Mouse (Mus musculus): Measurements from ENCODE around the gene Fbxo2. TPM values are rescaled to one million over a fixed set of nuclear protein-coding genes. Genes with fewer than 3 reads are reported as not detected.
A peak's percentile ranks its signal among the peaks of the same experiment; 100 is the strongest.

Fbxo2 gene
- polyA plus RNA-seq, 1 experiment from 2014 or later, result 9.4 TPM

GRCm38 (mm10) chr4:148198721-148199120, 38.3 kb downstream of the Fbxo2 start:
- Histone ChIP-seq H3K27me3 (ENCODE audit: control insufficient read depth, insufficient read depth, low read depth, low read length) (no peaks in the 10 kb centered on the region), H3K4me3 (ENCODE audit: low read depth, low read length) (no peak overlapping the region), H3K4me2 (ENCODE audit: low read length) (no peak overlapping the region), H3K9ac (ENCODE audit: low read depth, low read length) (no peak overlapping the region), H3K9me3 (replicated peaks; ENCODE audit: control insufficient read depth, low read length, poor library complexity, severe bottlenecking) (no peaks in the 10 kb centered on the region), H3K27ac (ENCODE audit: low read length) (no peak overlapping the region), H3K4me1 (ENCODE audit: control insufficient read depth, insufficient read depth, low read length) (no peaks in the 10 kb centered on the region; the same call in 1 of the 2 replicates), H3K36me3 (ENCODE audit: control insufficient read depth, insufficient read depth, low read length) (no peaks in the 10 kb centered on the region)
- no peak for ATAC-seq
- WGBS, result 26% methylated on average over 10 of the region's 10 CpGs

- Histone ChIP-seq H3K4me2 (ENCODE audit: low read length) (no peak overlapping the region), H3K9ac (ENCODE audit: low read depth, low read length) (no peak overlapping the region), H3K27me3 (ENCODE audit: control insufficient read depth, insufficient read depth, low read depth, low read length) (no peaks in the 10 kb centered on the region), H3K9me3 (replicated peaks; ENCODE audit: control insufficient read depth, low read length, poor library complexity, severe bottlenecking) (no peaks in the 10 kb centered on the region), H3K27ac (ENCODE audit: low read length) (no peak overlapping the region), H3K36me3 (ENCODE audit: control insufficient read depth, insufficient read depth, low read length) (no peaks in the 10 kb centered on the region), H3K4me1 (ENCODE audit: control insufficient read depth, insufficient read depth, low read length) (peaks cover 8% of the 10 kb centered on the region), H3K4me3 (ENCODE audit: low read depth, low read length) (no peak overlapping the region)
- 91% methylated on average over 2 of the region's 2 CpGs for WGBS
- no peak for ATAC-seq
Measured at GRCm38 (mm10) chr4:148203557-148203956, 43.1 kb downstream of the Fbxo2 start.

GRCm38 (mm10) chr4:148204061-148204872, 43.8 kb downstream of the Fbxo2 start:
- Histone ChIP-seq H3K36me3 (ENCODE audit: control insufficient read depth, insufficient read depth, low read length) (no peaks in the 10 kb centered on the region), H3K4me2 (ENCODE audit: low read length) (no peak overlapping the region), H3K27me3 (ENCODE audit: control insufficient read depth, insufficient read depth, low read depth, low read length) (no peaks in the 10 kb centered on the region), H3K4me3 (ENCODE audit: low read depth, low read length) (no peak overlapping the region), H3K4me1 (ENCODE audit: control insufficient read depth, insufficient read depth, low read length) (peaks cover 8% of the 10 kb centered on the region), H3K9ac (ENCODE audit: low read depth, low read length) (no peak overlapping the region), H3K9me3 (replicated peaks; ENCODE audit: control insufficient read depth, low read length, poor library complexity, severe bottlenecking) (no peaks in the 10 kb centered on the region), H3K27ac (ENCODE audit: low read length) (no peak overlapping the region; the same call in 1 of the 2 replicates)
- ATAC-seq, result 0 out of 2 replicates have a peak, but pooled peaks have one; percentile 34
- 38% methylated on average over 15 of the region's 15 CpGs for WGBS

GRCm38 (mm10) chr4:148204873-148205232, 44.4 kb downstream of the Fbxo2 start:
- Histone ChIP-seq H3K4me1 (ENCODE audit: control insufficient read depth, insufficient read depth, low read length) (peaks cover 8% of the 10 kb centered on the region), H3K4me2 (ENCODE audit: low read length) (no peak overlapping the region), H3K27me3 (ENCODE audit: control insufficient read depth, insufficient read depth, low read depth, low read length) (no peaks in the 10 kb centered on the region), H3K27ac (ENCODE audit: low read length) (no peak overlapping the region; the same call in 1 of the 2 replicates), H3K36me3 (ENCODE audit: control insufficient read depth, insufficient read depth, low read length) (no peaks in the 10 kb centered on the region), H3K9ac (ENCODE audit: low read depth, low read length) (no peak overlapping the region), H3K9me3 (replicated peaks; ENCODE audit: control insufficient read depth, low read length, poor library complexity, severe bottlenecking) (no peaks in the 10 kb centered on the region), H3K4me3 (ENCODE audit: low read depth, low read length) (no peak overlapping the region)
- peak; percentile 63; the same call in 1 of the 2 replicates for ATAC-seq
- 24% methylated on average over 6 of the region's 6 CpGs for WGBS

GRCm38 (mm10) chr4:148214460-148215136, 54.2 kb downstream of the Fbxo2 start:
- Histone ChIP-seq H3K27me3 (ENCODE audit: control insufficient read depth, insufficient read depth, low read depth, low read length) (no peaks in the 10 kb centered on the region; the same call in none of the 2 replicates), H3K4me3 (ENCODE audit: low read depth, low read length) (no peak overlapping the region), H3K36me3 (ENCODE audit: control insufficient read depth, insufficient read depth, low read length) (no peaks in the 10 kb centered on the region), H3K4me2 (ENCODE audit: low read length) (no peak overlapping the region), H3K27ac (ENCODE audit: low read length) (no peak overlapping the region), H3K9me3 (replicated peaks; ENCODE audit: control insufficient read depth, low read length, poor library complexity, severe bottlenecking) (no peaks in the 10 kb centered on the region), H3K4me1 (ENCODE audit: control insufficient read depth, insufficient read depth, low read length) (peaks cover 14% of the 10 kb centered on the region), H3K9ac (ENCODE audit: low read depth, low read length) (no peak overlapping the region)
- ATAC-seq, result 0 out of 2 replicates have a peak, but pooled peaks have one; percentile 43
- WGBS, result 50% methylated on average over 5 of the region's 5 CpGs

GRCm38 (mm10) chr4:148215264-148215900, 55.0 kb downstream of the Fbxo2 start:
- WGBS, result 39% methylated on average over 11 of the region's 11 CpGs

More at GRCm38 (mm10) chr4:148215264-148215900, 55.0 kb downstream of the Fbxo2 start:
- no peak for ATAC-seq
- H3K4me1 ChIP-seq (ENCODE audit: control insufficient read depth, insufficient read depth, low read length), result peaks cover 14% of the 10 kb centered on the region
- 0 out of 2 replicates have a peak overlapping the region, but pooled peaks have one; percentile 38 for H3K27ac ChIP-seq (ENCODE audit: low read length)
- no peaks in the 10 kb centered on the region for H3K9me3 ChIP-seq (replicated peaks; ENCODE audit: control insufficient read depth, low read length, poor library complexity, severe bottlenecking)
- no peak overlapping the region for H3K4me3 ChIP-seq (ENCODE audit: low read depth, low read length)
- H3K36me3 ChIP-seq (ENCODE audit: control insufficient read depth, insufficient read depth, low read length), result no peaks in the 10 kb centered on the region
- no peaks in the 10 kb centered on the region; the same call in none of the 2 replicates for H3K27me3 ChIP-seq (ENCODE audit: control insufficient read depth, insufficient read depth, low read depth, low read length)
- no peak overlapping the region for H3K4me2 ChIP-seq (ENCODE audit: low read length)
- H3K9ac ChIP-seq (ENCODE audit: low read depth, low read length), result peak overlapping the region; percentile 14; the same call in 1 of the 2 replicates

Small RNAs within 50 kb of the gene (microRNA-seq; reads per million reads assigned to microRNA genes)
- gene Mir7022, result not detected

Other genes starting within 250 kb of the Fbxo2 start
- gene Plod1, start 223.9 kb upstream of the Fbxo2 start, polyA plus RNA-seq (2015; fragmentation: Nextera tagmentation; extraction: Ambion mirVana), result 20.8 and 21.2 TPM in 2 replicates
- 9.5 and 11.1 TPM in 2 replicates for gene 2510039O18Rik, start 219.7 kb upstream of the Fbxo2 start, polyA plus RNA-seq (2015; fragmentation: Nextera tagmentation; extraction: Ambion mirVana)
- not detected in 2 replicates for gene Nppb, start 174.8 kb upstream of the Fbxo2 start, polyA plus RNA-seq (2015; fragmentation: Nextera tagmentation; extraction: Ambion mirVana)
- 2.4 and 3.3 TPM in 2 replicates for gene Nppa, start 159.9 kb upstream of the Fbxo2 start, polyA plus RNA-seq (2015; fragmentation: Nextera tagmentation; extraction: Ambion mirVana)
- 36.5 and 36.9 TPM in 2 replicates for gene Clcn6, start 121.8 kb upstream of the Fbxo2 start, polyA plus RNA-seq (2015; fragmentation: Nextera tagmentation; extraction: Ambion mirVana)
- 21.5 and 22.2 TPM in 2 replicates for gene Mthfr, start 121.5 kb upstream of the Fbxo2 start, polyA plus RNA-seq (2015; fragmentation: Nextera tagmentation; extraction: Ambion mirVana)
- 7.7 and 8.1 TPM in 2 replicates for gene Agtrap, start 72.6 kb upstream of the Fbxo2 start, polyA plus RNA-seq (2015; fragmentation: Nextera tagmentation; extraction: Ambion mirVana)
- gene Mad2l2, start 30.2 kb upstream of the Fbxo2 start, polyA plus RNA-seq (2015; fragmentation: Nextera tagmentation; extraction: Ambion mirVana), result 98.2 and 100 TPM in 2 replicates
- 11.8 and 11.9 TPM in 2 replicates for gene Draxin, start 29.9 kb upstream of the Fbxo2 start, polyA plus RNA-seq (2015; fragmentation: Nextera tagmentation; extraction: Ambion mirVana)
- gene Fbxo6, start 8.5 kb upstream of the Fbxo2 start, polyA plus RNA-seq (2015; fragmentation: Nextera tagmentation; extraction: Ambion mirVana), result 18.5 and 23.8 TPM in 2 replicates
- gene Fbxo44, start 139 bp upstream of the Fbxo2 start, polyA plus RNA-seq (2015; fragmentation: Nextera tagmentation; extraction: Ambion mirVana), result 90.1 and 102 TPM in 2 replicates
- 12.4 and 12.7 TPM in 2 replicates for gene Disp3, start 127.3 kb downstream of the Fbxo2 start, polyA plus RNA-seq (2015; fragmentation: Nextera tagmentation; extraction: Ambion mirVana)

Measured in midbrain, embryonic 16.5 days (tissue).